Mouse (Mus musculus) gonadal fat pad, adult 2 months (tissue): ENCODE results near the gene Dscaml1. TPM values are rescaled to one million over a fixed set of nuclear protein-coding genes. Genes with fewer than 3 reads are reported as not detected.

ENCODE experiments used
- DNase-seq: peaks from one replicate; pipeline ENCODE4 v3.0.0-alpha.2; 2012; ENCODE audit warnings: low read depth
- polyA plus RNA-seq: library from polyadenylated mRNA; depleted of rRNA; stranded (reverse); fragments of >200 nt; gene quantifications from 2 replicates; pipeline ENCODE4 v1.2.3, GENCODE M21; 2012

The Dscaml1 gene
- polyA plus RNA-seq, 1 experiment = 1.2 TPM

DNA sequence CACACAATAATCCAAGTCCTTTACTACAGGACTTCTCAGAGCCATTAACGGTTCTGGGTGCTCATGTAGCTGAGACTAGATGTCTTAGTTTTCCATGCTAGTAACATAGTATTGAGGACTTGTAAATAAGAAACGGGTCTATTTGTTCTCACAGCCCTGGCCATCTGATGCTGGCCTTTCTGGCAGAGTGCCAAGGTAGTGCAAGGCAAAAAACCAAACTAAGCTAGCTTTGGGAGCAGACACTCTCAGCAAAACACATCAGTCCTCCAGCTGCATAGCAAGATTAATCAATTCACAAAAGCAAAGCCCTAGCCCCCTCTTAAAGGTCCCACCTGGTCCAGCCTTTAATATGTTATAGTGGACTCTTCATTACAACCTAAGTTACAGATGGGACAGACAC is 206.6 kb downstream of the Dscaml1 start:
- DNase-seq = no peak

DNA sequence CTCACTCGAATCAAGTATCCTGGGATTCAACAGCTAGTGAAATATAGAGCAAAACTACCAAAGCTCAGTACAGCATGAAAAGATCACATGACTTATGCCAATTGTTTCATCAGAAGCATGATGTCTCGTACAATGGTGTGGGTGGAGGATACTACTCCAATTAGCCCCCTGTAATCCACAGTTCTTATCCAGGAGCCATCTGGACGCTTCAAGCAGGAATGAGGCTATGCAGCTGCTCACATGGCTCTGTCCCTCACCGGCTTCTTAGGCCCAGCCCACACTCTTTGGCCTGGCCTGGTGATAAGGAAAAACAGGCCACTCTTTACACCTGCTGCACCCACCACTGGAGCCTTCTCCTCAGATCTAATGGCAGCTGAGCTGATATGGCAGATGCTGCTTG is 208.6 kb downstream of the Dscaml1 start:
- DNase-seq = no peak

- no peak for DNase-seq
Observed at GRCm38 (mm10) chr9:45637346-45637745, 210.9 kb downstream of the Dscaml1 start.

DNA sequence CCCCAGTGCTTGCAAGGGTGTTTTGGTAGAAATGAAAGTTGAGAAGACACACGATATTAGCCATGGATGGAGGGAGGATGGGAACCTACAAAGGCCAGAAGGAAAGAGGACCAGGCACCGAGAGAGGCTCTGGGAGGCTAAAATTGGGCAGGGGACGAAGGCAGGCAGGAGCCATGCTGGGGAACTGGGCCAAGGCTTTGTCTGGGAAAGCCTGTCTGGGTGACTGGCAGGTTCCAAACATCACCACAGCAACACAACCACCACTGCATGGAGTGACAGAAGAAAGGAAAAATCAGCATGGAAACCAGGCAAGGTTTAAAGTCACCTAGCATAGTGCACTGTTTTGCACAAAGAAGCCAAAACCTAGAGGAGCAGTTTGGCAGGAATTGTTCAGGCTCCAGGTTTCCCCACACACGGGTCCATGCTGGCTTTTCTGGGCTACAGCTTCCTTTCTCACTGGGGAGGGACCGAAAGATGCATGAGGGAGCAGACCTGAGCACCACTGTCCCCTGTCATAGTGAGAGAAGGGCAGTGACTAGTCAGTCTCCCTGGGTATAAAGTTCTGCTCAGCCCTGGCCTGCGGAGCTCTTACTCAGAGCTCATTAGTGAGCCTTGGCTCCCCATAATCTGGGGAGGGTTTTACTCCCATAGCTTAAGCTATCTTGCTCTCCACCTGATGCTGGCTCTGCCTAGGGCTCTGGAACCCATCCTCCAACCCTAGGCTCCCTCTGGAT is 211.9 kb downstream of the Dscaml1 start:
- no peak for DNase-seq

DNA sequence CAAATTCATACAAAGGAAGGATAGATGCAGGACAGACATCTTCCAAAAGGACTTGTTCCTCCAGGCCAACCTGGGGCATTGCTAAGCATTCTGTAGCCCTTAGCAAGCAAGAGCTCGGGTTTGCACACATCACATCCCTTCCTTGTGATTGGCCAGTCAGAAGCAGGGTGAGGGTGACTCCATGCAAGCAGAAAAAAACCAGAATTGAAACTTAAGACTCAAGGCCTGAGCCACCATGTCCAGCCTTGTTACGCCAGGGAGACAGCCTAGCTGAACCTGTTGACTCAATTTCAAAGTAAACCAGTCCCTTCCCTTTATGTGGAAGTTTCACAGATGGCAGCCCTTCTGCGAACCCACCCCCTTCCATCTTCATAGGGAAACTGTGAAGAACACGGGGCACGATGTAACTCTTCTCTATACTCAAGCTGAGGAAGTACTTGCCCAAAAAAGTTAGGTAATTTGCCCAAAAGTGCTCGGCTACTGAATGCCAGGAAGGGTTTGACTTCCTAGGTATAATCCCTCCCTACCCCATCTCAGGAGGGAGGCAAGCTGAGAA is 218.5 kb downstream of the Dscaml1 start:
- no peak for DNase-seq

DNA sequence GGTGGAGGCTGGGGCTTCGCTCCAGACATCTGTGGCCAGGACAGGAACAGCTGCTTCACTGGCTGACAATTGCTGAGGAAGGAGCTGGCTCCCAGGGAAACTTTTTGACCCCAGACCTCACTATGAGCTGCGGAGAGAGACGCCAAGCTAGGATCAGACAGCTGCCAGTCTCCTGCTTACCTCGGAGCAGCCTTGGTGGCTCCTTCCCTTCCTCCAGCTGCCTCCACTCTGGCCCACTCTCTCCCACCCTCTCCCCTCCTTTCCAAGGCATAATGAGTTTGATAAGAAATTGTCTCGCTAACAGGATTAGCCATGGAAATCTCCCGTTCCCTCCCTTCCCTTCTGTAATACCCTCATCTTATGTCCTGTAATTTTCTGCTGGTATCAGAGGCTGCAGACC is 219.1 kb downstream of the Dscaml1 start:
- no peak for DNase-seq

- no peak for DNase-seq
Observed at GRCm38 (mm10) chr9:45651078-45651809, 224.8 kb downstream of the Dscaml1 start.

- no peak for DNase-seq
Observed at GRCm38 (mm10) chr9:45651810-45652177, 225.4 kb downstream of the Dscaml1 start.

DNA sequence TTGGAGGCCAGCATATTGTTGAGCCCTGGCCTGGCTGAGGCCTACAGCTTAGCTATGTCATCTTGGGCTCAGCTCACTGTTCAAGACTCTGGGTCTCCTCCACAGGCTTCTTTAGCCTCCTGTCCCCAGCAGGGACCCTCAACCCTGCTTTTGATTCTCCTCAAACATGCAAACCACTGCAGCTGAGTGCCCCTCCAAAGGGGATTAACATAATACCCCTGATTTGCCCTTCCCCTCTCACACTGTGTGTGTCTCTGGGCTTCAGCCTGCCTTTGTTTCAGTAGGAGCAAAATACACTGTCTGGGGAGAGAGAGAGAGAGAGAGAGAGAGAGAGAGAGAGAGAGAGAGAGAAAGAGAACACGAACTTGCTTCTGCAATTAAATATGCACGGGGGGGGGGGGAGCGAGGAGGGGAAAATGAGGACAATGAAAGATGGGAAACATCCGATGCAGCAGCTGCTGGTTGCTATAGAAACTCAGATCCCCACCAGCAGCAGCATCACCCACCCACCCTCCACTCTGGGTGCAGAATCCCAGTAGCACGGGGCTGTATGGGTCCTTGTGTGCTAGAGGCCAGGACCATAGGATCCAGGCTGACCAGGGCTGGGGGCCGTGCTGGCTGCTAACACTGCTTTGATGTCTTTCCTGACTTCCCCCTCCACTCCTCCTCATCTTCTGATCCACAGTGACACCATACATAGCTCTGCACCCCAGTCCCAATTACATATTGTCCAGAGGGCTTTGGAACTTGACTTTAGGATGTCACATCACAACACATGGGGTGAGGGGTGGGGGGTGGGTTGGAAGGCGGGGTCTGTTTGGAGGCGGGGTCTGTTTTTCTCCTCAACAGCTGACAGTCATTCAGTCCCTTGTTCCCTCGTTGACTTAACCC is 231.0 kb downstream of the Dscaml1 start:
- no peak for DNase-seq

DNA sequence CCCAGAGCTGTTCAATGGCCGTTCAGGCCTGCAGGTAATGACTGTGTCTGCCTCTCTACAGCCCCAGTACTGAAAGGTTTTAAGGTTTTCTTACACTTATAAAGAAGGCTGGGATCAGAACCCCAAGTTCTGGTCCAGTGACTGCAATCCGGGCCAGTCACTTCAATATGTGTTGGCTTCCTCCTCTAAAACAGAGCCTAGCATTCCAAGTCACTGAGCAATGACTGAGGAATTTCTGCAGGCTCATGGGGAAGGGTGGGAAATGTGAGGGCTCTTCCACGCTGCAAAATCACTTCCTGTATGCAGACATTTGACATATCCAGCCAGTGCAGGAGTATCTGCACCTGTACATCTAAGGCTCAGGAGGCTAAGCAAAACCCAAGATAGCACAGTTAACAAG is 233.8 kb downstream of the Dscaml1 start:
- DNase-seq = no peak

DNA sequence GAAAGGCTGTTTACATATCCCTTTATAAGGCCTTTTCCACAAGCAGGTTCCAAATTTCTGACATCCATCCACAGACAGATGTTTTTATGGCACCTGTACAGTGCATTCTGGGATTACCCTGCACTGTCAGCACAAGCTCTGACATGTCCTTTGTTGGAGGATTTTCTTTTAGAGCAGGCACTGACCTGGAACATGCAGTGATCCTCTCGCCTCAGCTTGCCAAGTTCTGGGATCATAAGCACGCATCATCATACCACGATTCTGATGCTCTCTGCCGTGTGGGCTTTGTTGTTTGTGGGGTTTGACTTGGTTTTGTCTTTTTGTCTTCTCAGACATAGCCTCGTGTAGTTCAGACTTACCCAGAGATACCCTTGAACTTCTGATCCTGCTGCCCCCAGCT is 236.0 kb downstream of the Dscaml1 start:
- DNase-seq = no peak

- no peak for DNase-seq
Observed at GRCm38 (mm10) chr9:45663386-45664315, 237.2 kb downstream of the Dscaml1 start.

DNA sequence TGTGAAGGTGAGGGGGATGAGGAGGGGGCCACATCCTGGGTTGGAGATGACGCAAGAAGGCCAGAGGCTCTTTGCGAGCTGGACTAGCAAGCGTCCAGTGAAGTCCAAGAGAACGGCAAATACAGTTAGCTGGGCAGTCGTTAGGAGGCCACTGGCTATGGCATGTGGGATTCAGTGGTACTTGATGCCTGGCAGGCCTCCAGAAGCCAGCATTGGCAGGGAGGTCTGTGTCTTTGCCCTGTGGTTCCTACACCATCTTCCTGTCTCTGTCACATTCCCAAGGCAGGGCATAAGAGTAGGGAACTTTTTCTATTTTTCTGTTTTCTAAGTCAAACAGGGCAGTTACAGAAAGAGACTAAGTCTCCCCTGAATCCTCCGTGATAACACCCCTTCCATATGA is 237.9 kb downstream of the Dscaml1 start:
- no peak for DNase-seq

- no peak for DNase-seq
Observed at GRCm38 (mm10) chr9:45664871-45665394, 238.5 kb downstream of the Dscaml1 start.

- DNase-seq = no peak
Observed at GRCm38 (mm10) chr9:45675931-45676330, 249.5 kb downstream of the Dscaml1 start.

GRCm38 (mm10) chr9:45676578-45676977 is 250.2 kb downstream of the Dscaml1 start:
- no peak for DNase-seq

- DNase-seq = no peak
Observed at GRCm38 (mm10) chr9:45677236-45677781, 250.9 kb downstream of the Dscaml1 start.

DNA sequence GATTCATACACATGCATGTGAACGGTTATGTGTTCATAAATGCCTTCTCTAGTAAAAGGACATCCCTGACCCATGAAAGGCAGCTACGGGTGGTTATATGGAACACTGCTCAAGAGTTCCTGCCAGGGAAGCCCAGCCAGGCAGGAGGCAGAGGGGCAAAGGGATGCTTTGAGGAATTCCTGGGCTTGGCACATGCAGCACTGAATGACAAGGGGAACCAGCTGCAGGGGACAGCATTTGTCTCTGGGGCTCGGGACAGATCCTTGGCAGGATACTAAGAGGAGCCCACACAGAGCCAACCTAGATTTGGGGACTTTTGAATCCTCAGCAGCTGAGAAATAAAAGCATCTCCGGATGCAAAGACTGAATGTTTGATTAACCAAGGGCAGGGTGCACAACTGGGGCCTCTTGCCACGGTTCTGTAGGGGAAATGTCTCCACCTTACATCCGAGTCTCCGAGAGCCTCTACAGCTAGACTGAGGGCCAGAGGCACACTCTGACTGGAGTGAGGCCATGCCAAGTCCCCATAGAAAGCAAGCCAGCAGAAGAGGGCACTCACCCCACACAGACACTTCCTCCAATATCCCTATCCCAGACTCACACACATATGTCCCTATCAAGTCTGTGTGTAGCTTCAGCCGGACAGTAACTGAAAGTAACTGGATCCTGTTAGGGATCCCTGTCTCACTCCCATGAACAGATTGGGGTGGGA is 251.7 kb downstream of the Dscaml1 start:
- no peak for DNase-seq

DNA sequence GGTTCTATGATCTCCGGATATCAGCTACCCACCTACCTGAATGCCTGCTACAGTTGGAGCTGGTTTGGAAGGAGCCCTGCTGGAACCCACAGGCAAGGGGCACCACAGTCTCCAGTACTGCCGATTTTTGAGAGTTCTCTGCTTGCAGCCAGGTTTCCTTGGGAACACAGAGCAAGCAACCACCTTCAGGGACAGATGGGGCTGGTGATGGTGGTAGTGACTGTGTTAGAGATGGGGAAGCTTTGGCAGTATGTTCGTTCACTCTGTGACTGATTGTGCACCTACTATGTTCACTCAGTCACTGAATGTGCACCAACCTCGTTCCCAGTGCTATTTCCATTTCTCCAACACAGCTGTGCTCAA is 252.2 kb downstream of the Dscaml1 start:
- DNase-seq = no peak

DNA sequence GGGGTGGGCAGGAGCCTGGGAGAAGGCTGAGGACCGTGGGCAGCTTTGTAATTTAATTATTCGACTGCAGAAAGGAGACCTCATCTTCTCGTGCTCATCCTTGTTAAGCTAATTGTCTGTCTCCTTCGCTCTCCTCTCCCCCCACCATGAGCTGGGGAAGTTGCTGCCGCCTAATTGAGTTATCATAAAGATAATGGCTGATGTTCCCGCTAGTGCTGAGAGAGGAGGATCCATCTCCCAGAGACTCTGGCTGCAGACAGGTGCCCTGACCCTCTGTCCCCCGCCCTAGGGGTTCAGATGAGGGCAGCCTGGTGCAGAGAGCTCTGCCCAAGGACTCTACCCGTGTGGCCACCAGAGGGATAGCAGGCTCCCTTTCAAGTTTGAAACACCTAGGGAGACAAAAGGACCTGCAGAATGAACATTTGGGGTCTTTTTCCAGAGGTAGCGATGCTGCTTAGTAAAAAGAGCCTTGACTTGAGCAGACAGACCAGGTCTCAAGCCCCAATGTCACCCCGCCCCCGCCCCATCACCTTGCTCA is 256.1 kb downstream of the Dscaml1 start:
- DNase-seq = no peak
